Mouse (Mus musculus): Measurements from ENCODE around the gene Tuba3a. TPM values are rescaled to one million over a fixed set of nuclear protein-coding genes. Genes with fewer than 3 reads are reported as not detected.
A peak's percentile ranks its signal among the peaks of the same experiment; 100 is the strongest.
"Not testable (repeated sequence)": the region's sequence is repeated elsewhere in the genome, so short reads cannot be mapped to it uniquely, and the experiment has no call there.

The Tuba3a gene
- total and polyA plus RNA-seq, 2 experiments: not detected

DNA sequence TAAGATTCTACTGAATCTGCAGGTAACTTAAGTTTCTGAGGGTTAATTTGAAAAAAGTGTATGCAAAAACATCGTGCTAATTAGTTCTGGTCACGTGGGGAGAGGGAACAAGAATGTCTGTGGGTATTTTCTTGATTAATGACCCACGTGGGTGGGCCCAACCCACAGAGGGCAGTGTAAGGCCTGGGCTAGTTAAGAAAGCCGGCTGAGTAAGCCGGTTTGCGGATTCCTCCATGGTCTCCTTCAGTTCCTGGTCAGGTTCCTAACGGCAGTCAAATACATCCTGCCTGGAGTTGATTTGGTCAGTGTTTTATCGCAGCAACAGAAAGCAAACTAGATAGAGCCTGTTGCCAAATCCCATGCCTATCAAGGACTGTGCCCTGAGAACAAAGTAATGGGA lies 1.6 kb downstream of the Tuba3a start:
- Histone ChIP-seq H3K27me3 (ENCODE audit: control insufficient read depth, insufficient read depth, low read length) (no peaks in the 10 kb centered on the region), H3K27ac (replicated peaks; ENCODE audit: insufficient read depth, low read depth, low read length) (no peak overlapping the region), H3K9ac (ENCODE audit: low read depth, low read length) (no peak overlapping the region), H3K79me2 (ENCODE audit: control insufficient read depth, insufficient read depth, low read length) (no peaks in the 10 kb centered on the region), H3K4me1 (ENCODE audit: control insufficient read depth, insufficient read depth, low read length) (peaks cover 2% of the 10 kb centered on the region; the same call in 1 of the 2 replicates), H3K36me3 (ENCODE audit: control insufficient read depth, insufficient read depth, low read length) (no peaks in the 10 kb centered on the region), H3K4me3 (ENCODE audit: insufficient read depth, low read depth, low read length) (no peak overlapping the region)
- WGBS: 61% methylated on average over 8 of the region's 8 CpGs
- DNase-seq (ENCODE audit: extremely low read depth, low read depth, low spot score): no peak
- TF ChIP-seq CTCF (IDR thresholded peaks at IDR 0.05; ENCODE audit: low read depth, low read length) (no peak), POLR2A (IDR thresholded peaks at IDR 0.05; ENCODE audit: extremely low read depth, insufficient read depth, low read length) (no peak)

DNA sequence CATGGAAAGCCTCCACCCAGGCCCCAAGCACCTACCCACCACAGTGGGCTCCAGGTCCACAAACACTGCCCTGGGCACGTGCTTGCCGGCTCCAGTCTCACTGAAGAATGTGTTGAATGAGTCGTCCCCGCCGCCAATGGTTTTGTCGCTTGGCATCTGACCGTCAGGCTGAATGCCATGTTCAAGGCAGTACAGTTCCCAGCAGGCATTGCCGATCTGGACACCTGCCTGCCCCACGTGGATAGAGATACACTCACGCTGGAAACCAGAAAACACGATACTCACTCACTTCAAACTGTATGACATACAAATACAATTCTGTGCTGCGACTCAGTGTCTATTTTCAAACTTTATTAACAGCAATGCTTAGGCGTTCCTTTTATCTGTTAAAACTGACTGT lies 3.1 kb downstream of the Tuba3a start:
- H3K9ac ChIP-seq (ENCODE audit: low read depth, low read length); H3K27me3 ChIP-seq (ENCODE audit: control insufficient read depth, insufficient read depth, low read length); H3K4me1 ChIP-seq (ENCODE audit: control insufficient read depth, insufficient read depth, low read length); H3K4me3 ChIP-seq (ENCODE audit: insufficient read depth, low read depth, low read length); H3K36me3 ChIP-seq (ENCODE audit: control insufficient read depth, insufficient read depth, low read length); H3K79me2 ChIP-seq (ENCODE audit: control insufficient read depth, insufficient read depth, low read length); H3K27ac ChIP-seq (replicated peaks; ENCODE audit: insufficient read depth, low read depth, low read length); DNase-seq (ENCODE audit: extremely low read depth, low read depth, low spot score): not testable (repeated sequence)
- 96% methylated on average over 13 of the region's 13 CpGs for WGBS

- WGBS: 79% methylated on average over 8 of the region's 8 CpGs
- Histone ChIP-seq H3K4me1 (ENCODE audit: control insufficient read depth, insufficient read depth, low read length) (no peaks in the 10 kb centered on the region), H3K79me2 (ENCODE audit: control insufficient read depth, insufficient read depth, low read length) (no peaks in the 10 kb centered on the region), H3K27ac (replicated peaks; ENCODE audit: insufficient read depth, low read depth, low read length) (no peak overlapping the region), H3K36me3 (ENCODE audit: control insufficient read depth, insufficient read depth, low read length) (no peaks in the 10 kb centered on the region), H3K27me3 (ENCODE audit: control insufficient read depth, insufficient read depth, low read length) (no peaks in the 10 kb centered on the region), H3K4me3 (ENCODE audit: insufficient read depth, low read depth, low read length) (no peak overlapping the region), H3K9ac (ENCODE audit: low read depth, low read length) (no peak overlapping the region)
- DNase-seq (ENCODE audit: extremely low read depth, low read depth, low spot score): no peak
- TF ChIP-seq CTCF (IDR thresholded peaks at IDR 0.05; ENCODE audit: low read depth, low read length) (no peak), POLR2A (IDR thresholded peaks at IDR 0.05; ENCODE audit: extremely low read depth, insufficient read depth, low read length) (no peak)
These were observed 6.1 kb downstream of the Tuba3a start for GRCm38 (mm10) chr6:125279729-125280128.

DNA sequence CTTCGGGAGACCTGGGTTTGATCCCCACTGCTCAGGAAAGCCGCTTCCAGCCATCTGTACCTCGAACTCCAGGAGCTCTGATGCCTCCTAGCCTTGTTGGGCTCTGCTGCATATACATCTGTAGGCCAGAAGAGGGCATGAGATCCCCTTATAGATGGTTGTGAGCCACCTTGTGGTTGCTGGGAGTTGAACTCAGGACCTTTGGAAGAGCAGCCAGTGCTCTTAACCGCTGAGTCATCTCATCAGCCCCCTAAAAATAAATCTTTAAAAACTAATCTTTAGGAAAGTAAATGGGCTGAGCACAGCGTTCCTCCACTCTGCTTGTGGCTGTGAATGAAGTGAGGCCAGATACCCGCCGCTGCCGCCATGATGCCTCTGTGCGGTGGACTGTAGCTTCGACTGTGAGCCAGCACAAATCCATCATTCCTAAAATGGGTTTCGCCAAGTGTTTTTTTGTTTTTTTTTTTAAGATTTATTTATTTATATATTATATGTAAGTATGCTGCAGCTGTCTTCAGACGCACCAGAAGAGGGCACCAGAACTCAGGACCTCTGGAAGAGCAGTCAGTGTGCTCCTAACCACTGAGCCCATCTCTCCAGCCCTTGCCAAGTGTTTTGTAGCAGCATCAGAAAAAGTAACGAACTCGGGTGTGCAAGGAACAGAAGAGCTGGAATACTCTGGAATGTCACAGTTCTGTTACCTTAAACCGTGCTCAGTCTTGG lies 10.8 kb downstream of the Tuba3a start:
- H3K4me3 ChIP-seq (ENCODE audit: insufficient read depth, low read depth, low read length): no peak overlapping the region
- DNase-seq (ENCODE audit: extremely low read depth, low read depth, low spot score): peak; percentile 56
- no peaks in the 10 kb centered on the region for H3K27me3 ChIP-seq (ENCODE audit: control insufficient read depth, insufficient read depth, low read length)
- no peaks in the 10 kb centered on the region for H3K36me3 ChIP-seq (ENCODE audit: control insufficient read depth, insufficient read depth, low read length)
- 56% methylated on average over 15 of the region's 15 CpGs for WGBS
- TF ChIP-seq POLR2A (IDR thresholded peaks at IDR 0.05; ENCODE audit: extremely low read depth, insufficient read depth, low read length): no peak
- peak; percentile 61 for TF ChIP-seq CTCF (IDR thresholded peaks at IDR 0.05; ENCODE audit: low read depth, low read length)
- no peak overlapping the region for H3K27ac ChIP-seq (replicated peaks; ENCODE audit: insufficient read depth, low read depth, low read length)
- H3K9ac ChIP-seq (ENCODE audit: low read depth, low read length): no peak overlapping the region
- H3K79me2 ChIP-seq (ENCODE audit: control insufficient read depth, insufficient read depth, low read length): no peaks in the 10 kb centered on the region
- no peaks in the 10 kb centered on the region for H3K4me1 ChIP-seq (ENCODE audit: control insufficient read depth, insufficient read depth, low read length)

- no peak overlapping the region for H3K4me3 ChIP-seq (ENCODE audit: insufficient read depth, low read depth, low read length)
- WGBS: 75% methylated on average over 10 of the region's 10 CpGs
These were observed 13.5 kb downstream of the Tuba3a start for GRCm38 (mm10) chr6:125272228-125272785.

More at GRCm38 (mm10) chr6:125272228-125272785, 13.5 kb downstream of the Tuba3a start:
- Histone ChIP-seq H3K79me2 (ENCODE audit: control insufficient read depth, insufficient read depth, low read length) (no peaks in the 10 kb centered on the region), H3K4me1 (ENCODE audit: control insufficient read depth, insufficient read depth, low read length) (peaks cover 2% of the 10 kb centered on the region; the same call in 1 of the 2 replicates), H3K36me3 (ENCODE audit: control insufficient read depth, insufficient read depth, low read length) (no peaks in the 10 kb centered on the region), H3K27ac (replicated peaks; ENCODE audit: insufficient read depth, low read depth, low read length) (no peak overlapping the region), H3K27me3 (ENCODE audit: control insufficient read depth, insufficient read depth, low read length) (no peaks in the 10 kb centered on the region), H3K9ac (ENCODE audit: low read depth, low read length) (no peak overlapping the region)
- TF ChIP-seq POLR2A (IDR thresholded peaks at IDR 0.05; ENCODE audit: extremely low read depth, insufficient read depth, low read length) (no peak), CTCF (IDR thresholded peaks at IDR 0.05; ENCODE audit: low read depth, low read length) (no peak)
- DNase-seq (ENCODE audit: extremely low read depth, low read depth, low spot score): no peak
